Mouse (Mus musculus): ENCODE data around the gene Izumo1r.
A peak's percentile ranks its signal among the peaks of the same experiment; 100 is the strongest.

The Izumo1r gene

GRCm38 (mm10) chr9:14903581-14904378 lies at the start of gene Izumo1r:
Izumo1r (minus strand) TSS chr9:14903949.
- no peak for DNase-seq (ENCODE audit: low spot score)

GRCm38 (mm10) chr9:14951072-14951471 lies 47.3 kb upstream of the Izumo1r start:
- DNase-seq (ENCODE audit: low spot score), result no peak

DNA sequence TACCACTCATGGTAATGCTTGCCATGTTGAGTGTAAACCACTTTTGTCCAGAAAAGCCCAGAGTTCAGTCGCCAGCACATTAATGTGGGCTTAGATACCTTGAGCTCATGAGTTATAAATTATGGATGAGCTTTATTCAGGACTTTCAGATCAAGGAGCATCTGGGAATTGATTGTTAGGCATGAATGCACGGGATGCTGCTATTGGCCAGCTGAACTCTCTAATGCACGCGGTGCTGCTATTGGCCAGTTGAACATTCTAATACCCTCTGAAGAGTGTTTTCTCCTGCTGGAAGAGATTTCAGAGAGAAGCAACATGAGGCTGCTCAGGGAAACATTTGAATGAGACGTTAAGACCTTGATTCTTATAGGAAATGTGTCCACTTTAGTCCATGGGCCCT lies 45.1 kb upstream of the Izumo1r start:
- DNase-seq (ENCODE audit: low spot score), result no peak

GRCm38 (mm10) chr9:14946677-14947076 lies 42.9 kb upstream of the Izumo1r start:
- no peak for DNase-seq (ENCODE audit: low spot score)

DNA sequence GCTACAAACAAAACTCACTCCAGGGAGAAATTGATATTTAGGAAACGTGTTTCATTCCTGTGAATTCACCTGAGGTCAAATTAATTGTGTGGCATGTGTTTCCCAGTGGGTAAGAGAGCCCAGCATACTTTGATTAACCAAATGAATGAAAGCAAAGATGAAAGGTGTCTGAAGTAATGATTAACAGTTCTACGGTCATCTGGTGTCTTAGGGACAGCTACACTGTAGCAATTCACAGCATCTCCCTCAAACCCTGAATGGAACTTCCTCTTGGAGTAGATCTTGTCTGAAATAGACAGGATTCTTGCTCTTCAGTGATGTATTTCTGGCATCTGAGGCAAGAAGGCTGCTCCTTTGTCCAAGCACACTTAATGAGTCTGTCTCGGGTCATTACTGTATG lies 42.2 kb upstream of the Izumo1r start:
- no peak for DNase-seq (ENCODE audit: low spot score)

GRCm38 (mm10) chr9:14942143-14942720 lies 38.5 kb upstream of the Izumo1r start:
- DNase-seq (ENCODE audit: low spot score), result no peak

- no peak for DNase-seq (ENCODE audit: low spot score)
Measured at GRCm38 (mm10) chr9:14939610-14940009, 35.9 kb upstream of the Izumo1r start.

DNA sequence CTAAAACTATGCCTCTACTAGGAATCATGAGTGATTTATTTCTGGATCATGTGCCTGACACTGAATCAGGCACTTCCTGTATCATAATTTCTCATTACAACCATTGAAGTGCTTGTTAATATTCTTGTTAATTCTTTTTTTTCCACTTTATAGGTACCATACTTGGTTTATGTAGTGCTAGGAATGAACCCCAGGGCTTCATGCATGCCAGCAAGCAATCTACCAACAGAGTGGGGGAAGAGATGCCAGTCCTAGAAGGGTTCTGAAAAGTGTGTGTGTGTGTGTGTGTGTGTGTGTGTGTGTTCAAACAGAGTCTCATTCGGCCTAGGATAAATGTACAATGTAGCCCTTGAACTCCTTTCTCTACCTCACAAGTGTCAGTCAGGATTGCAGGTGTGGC lies 33.6 kb upstream of the Izumo1r start:
- peak; percentile 16 for DNase-seq (ENCODE audit: low spot score)

- peak; percentile 14 for DNase-seq (ENCODE audit: low spot score)
Measured at GRCm38 (mm10) chr9:14934851-14935250, 31.1 kb upstream of the Izumo1r start.

DNA sequence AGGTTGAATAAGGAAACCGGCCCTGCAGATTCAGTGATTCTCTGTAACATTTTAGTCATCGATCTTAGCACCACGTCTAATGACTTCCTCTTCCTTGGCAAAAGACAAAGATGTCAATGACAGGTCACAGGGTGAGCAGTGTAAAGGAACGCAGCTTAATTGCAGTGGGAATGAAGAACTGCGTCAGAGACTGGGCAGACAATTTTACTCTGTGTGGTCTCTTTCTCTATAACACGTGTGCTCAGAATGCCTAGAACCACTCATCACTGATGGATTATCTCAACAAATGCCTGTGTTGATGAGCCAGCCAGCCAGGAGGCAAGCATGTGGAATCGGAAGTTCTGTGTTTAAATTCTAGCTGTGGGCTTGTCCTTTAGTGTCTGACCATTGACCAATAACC lies 28.2 kb upstream of the Izumo1r start:
- DNase-seq (ENCODE audit: low spot score), result peak; percentile 5

- DNase-seq (ENCODE audit: low spot score), result peak; percentile 8
Measured at GRCm38 (mm10) chr9:14931211-14931610, 27.5 kb upstream of the Izumo1r start.

GRCm38 (mm10) chr9:14926593-14926992 lies 22.8 kb upstream of the Izumo1r start:
- no peak for DNase-seq (ENCODE audit: low spot score)

- DNase-seq (ENCODE audit: low spot score), result no peak
Measured at GRCm38 (mm10) chr9:14923625-14924024, 19.9 kb upstream of the Izumo1r start.

DNA sequence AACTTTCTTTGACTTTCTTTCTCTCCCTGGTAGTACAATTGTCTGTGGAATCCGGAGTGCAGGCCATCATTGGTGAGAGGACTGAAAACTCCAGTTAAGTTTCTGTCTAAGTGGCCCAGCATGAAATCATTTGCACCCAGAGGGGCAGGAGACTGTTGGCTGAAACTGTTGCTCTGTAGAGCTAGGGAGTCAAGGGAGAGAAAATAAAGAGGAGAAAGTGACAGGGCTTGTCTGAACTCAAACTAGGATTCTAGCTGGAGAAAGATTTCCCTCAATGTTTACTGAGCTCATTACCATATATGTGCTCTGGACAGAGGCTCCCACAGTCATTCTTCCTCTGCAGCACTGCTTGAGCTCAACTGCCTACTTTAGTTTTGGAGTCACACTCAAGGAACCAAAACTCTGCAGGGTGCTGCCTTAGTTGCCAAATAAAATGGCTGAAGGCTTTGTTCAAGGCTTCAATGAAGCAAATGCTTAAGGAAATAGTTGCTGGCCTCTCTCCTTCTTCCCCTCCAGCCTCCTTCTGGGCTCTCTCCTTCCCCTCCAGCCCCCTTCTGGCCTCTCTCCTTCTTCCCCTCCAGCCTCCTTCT lies 18.3 kb upstream of the Izumo1r start:
- DNase-seq (ENCODE audit: low spot score), result no peak

DNA sequence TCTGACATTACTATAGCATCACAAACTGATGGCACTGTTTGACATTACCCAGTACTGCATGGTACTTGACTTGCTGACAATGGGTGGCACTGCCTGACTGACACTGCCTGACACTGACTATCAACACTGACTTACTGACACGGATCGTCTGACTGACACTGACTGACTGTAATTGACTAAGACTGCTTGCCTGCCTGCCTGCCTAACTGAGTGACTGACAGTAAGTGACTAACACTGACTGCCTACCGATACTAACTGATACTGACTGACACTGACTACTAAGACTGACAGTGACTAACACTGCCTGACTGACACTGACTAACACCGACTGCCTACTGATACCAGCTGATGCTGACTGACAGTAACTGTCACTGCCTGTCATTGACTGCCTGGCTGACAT lies 17.5 kb upstream of the Izumo1r start:
- peak; percentile 14 for DNase-seq (ENCODE audit: low spot score)

- DNase-seq (ENCODE audit: low spot score), result no peak
Measured at GRCm38 (mm10) chr9:14920608-14921007, 16.9 kb upstream of the Izumo1r start.

- DNase-seq (ENCODE audit: low spot score), result peak; percentile 10
Measured at GRCm38 (mm10) chr9:14918825-14919668, 15.3 kb upstream of the Izumo1r start.

- peak; percentile 15 for DNase-seq (ENCODE audit: low spot score)
Measured at GRCm38 (mm10) chr9:14917661-14918060, 13.9 kb upstream of the Izumo1r start.

DNA sequence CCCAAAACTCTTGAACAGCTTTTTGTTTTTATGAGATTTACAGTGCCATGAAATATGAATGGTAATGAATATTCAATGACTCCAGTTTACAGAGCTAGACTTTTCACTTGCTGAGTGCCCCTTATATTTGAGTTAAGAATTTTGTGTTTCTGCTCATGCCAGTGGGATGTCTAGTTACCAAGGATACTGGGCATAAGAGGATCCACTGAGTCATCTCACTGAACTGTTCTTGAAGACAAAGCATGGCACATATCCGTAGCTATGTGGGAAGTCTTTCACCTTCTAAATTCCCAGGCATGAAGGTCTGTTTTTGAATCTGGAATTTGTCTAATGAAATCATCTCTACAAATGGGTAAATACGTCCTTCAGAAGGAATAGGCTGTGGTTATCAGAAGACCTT lies 8.3 kb upstream of the Izumo1r start:
- no peak for DNase-seq (ENCODE audit: low spot score)

DNA sequence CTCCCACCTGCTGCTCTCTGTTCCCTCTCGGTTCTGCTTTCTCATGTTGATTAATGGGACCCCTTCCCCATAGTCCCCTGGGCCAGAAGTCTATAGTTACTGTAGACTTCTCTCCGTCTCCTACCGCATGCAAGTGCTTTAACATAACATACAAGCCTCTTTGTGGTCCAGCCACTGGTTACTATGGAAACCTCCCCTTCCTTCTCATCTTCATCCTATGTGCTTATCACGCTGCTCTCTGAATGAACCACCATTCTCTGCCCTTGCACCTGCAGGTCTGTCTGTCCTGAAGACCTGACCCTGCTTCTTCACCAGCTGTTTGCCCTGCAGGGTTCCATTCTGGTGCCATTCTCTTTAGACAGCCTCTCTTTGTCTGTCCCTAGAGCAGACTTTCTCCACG lies 6.2 kb upstream of the Izumo1r start:
- peak; percentile 8 for DNase-seq (ENCODE audit: low spot score)

DNA sequence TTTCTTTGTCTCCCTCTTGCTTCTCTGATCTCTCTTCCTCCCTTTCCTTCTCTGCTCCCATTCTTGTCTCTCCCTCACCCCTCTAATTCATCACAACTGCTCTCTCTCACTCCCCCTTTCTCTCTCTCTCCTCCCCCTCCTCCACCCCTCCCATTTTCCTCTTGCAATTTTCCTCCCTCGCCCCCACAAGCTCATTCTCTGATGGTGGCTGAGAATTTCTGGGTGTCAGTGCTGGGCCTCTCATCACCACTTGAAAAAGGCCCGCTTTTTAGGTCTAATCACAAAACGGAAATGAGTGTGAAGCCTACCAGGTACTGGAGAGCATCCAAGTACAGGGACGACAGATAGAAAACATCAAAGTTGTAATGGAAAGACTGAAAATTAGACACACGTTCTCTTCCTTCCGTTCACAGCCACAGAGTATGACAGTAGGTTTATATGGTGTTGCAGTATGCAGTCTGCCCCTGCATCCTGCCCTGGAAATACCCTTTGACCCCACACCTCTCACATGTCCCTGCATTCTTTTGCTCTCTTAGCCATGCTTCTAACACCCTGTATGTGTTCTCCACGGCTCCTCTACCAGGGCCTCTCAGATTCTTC lies 4.2 kb upstream of the Izumo1r start:
- DNase-seq (ENCODE audit: low spot score), result no peak

DNA sequence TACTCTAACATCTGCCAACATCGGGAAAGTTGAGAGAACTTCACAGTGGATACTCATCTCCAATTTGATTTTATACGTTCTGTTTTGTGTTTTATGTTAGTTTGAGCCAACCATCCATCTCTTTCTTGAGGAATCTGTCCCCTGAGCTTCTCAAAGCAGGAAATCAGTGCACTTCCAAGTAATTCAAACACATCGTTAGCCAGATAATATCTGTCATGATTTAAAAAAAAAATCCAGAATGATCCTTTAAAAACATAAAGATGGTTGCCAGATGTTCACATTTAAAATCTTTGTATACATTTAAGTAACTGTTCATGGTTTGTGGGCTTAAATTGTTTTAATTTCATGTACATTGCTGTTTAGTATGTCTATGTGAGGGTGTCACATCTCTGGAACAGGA lies 2.2 kb upstream of the Izumo1r start:
- no peak for DNase-seq (ENCODE audit: low spot score)
